Mouse (Mus musculus) lung, postnatal 14 days (tissue): Measurements from ENCODE around the gene Tmem208.
"Not testable (repeated sequence)": the region's sequence is repeated elsewhere in the genome, so short reads cannot be mapped to it uniquely, and the experiment has no call there.

Source experiments
- DNase-seq: peaks from one replicate; pipeline ENCODE4 v3.0.0; 2021

Gene Tmem208

GRCm38 (mm10) chr8:105326141-105326672 is at the start of gene Tmem208, which contains the start of gene Lrrc29:
Gene Tmem208 (plus strand): TSS chr8:105326354.
Gene Lrrc29 (minus strand): TSS chr8:105326278.
- peak; percentile 98 for DNase-seq

GRCm38 (mm10) chr8:105278911-105279334 is 47.2 kb upstream of the Tmem208 start:
- peak; percentile 82 for DNase-seq

GRCm38 (mm10) chr8:105280567-105280966 is 45.6 kb upstream of the Tmem208 start:
- DNase-seq = no peak

GRCm38 (mm10) chr8:105281821-105282220 is 44.3 kb upstream of the Tmem208 start:
- peak; percentile 64 for DNase-seq

- no peak for DNase-seq
Observed at GRCm38 (mm10) chr8:105282239-105282638, 43.9 kb upstream of the Tmem208 start.

GRCm38 (mm10) chr8:105283074-105283473 is 43.1 kb upstream of the Tmem208 start:
- peak; percentile 80 for DNase-seq

- no peak for DNase-seq
Observed at GRCm38 (mm10) chr8:105285514-105285913, 40.6 kb upstream of the Tmem208 start.

GRCm38 (mm10) chr8:105286907-105287306 is 39.2 kb upstream of the Tmem208 start:
- DNase-seq = no peak

GRCm38 (mm10) chr8:105288231-105288630 is 37.9 kb upstream of the Tmem208 start:
- DNase-seq = no peak

GRCm38 (mm10) chr8:105288958-105289732 is 37.0 kb upstream of the Tmem208 start:
- DNase-seq = peak; percentile 93

- peak; percentile 50 for DNase-seq
Observed at GRCm38 (mm10) chr8:105289805-105290460, 36.2 kb upstream of the Tmem208 start, which contains the start of gene 4931428F04Rik. Gene 4931428F04Rik (minus strand): TSS chr8:105289864.

GRCm38 (mm10) chr8:105290554-105291314 is 35.4 kb upstream of the Tmem208 start:
- peak; percentile 98 for DNase-seq

GRCm38 (mm10) chr8:105291364-105291763 is 34.8 kb upstream of the Tmem208 start:
- DNase-seq = not testable (repeated sequence)

- not testable (repeated sequence) for DNase-seq
Observed at GRCm38 (mm10) chr8:105291802-105292201, 34.4 kb upstream of the Tmem208 start.

- DNase-seq = no peak
Observed at GRCm38 (mm10) chr8:105292471-105292870, 33.7 kb upstream of the Tmem208 start.

- no peak for DNase-seq
Observed at GRCm38 (mm10) chr8:105293405-105293804, 32.7 kb upstream of the Tmem208 start.

GRCm38 (mm10) chr8:105294776-105295175 is 31.4 kb upstream of the Tmem208 start:
- no peak for DNase-seq

- DNase-seq = no peak
Observed at GRCm38 (mm10) chr8:105295256-105295655, 30.9 kb upstream of the Tmem208 start.

GRCm38 (mm10) chr8:105295895-105296573 is 30.1 kb upstream of the Tmem208 start, which contains the start of gene Exoc3l:
Gene Exoc3l (minus strand): TSS chr8:105296101.
- DNase-seq = no peak

GRCm38 (mm10) chr8:105297511-105298192 is 28.5 kb upstream of the Tmem208 start, which contains the start of gene E2f4:
Gene E2f4 (plus strand): TSS chr8:105297663.
- DNase-seq = peak; percentile 94
